In the genomic region with DNA sequence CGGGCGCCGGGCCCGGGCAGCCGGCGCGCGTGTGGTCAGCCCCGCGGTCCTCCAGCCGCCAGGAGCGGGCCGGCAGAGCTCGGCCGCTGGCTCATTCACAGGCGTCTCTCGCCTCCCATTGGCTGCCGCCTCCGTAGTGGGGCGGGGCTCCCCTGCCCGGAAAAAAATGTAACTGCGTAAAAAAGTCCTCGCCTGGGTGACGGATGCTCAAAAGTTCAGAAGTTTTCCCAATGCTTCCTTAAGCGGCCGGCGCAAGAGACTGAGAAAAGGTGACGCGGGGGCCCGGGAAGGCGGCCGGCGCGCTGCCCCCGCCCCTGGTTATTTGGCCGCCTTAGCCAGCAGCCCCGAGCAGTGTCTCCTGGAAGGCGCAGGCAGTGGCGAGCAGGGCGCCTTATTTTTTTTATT, we compare ENCODE assay signal across 8 mouse cellular contexts. TPM values are rescaled to one million over a fixed set of nuclear protein-coding genes. Genes with fewer than 3 reads are reported as not detected.
DNase-seq lines count a peak whose midpoint lies in the region; ATAC-seq and TF ChIP-seq lines count a peak whose summit lies in the region.

A gene (plus strand): TSS at position 206 of the 405 bp plus-strand sequence.

- no peak for TF ChIP-seq CTCF in cortical plate, adult 2 months (IDR thresholded peaks at IDR 0.05; ENCODE audit: extremely low read depth, insufficient read depth, low read length)
- no peak for TF ChIP-seq CTCF in testis, adult 2 months (IDR thresholded peaks at IDR 0.05; ENCODE audit: control insufficient read depth, insufficient read depth, insufficient replicate concordance, low read depth, low read length)

- TF ChIP-seq POLR2A in cortical plate, adult 2 months (IDR thresholded peaks at IDR 0.05; ENCODE audit: extremely low read depth, insufficient read depth, low read length) = 0 out of 2 replicates have a peak, but pooled peaks have one; percentile 9
- TF ChIP-seq POLR2A in testis, adult 2 months (IDR thresholded peaks at IDR 0.05; ENCODE audit: control insufficient read depth, low read depth, low read length) = no peak

- peaks cover 100% of the 10 kb centered on the region for H3K27me3 ChIP-seq in erythroblast, embryonic 14.5 days (ENCODE audit: control insufficient read depth)
- peaks cover 80% of the 10 kb centered on the region for H3K27me3 ChIP-seq in limb, embryonic 13.5 days
- peaks cover 91% of the 10 kb centered on the region for H3K27me3 ChIP-seq in midbrain, embryonic 13.5 days
- H3K27me3 ChIP-seq in testis, adult 2 months (ENCODE audit: control insufficient read depth, insufficient read depth, low read length) = peaks cover 12% of the 10 kb centered on the region

- intact Hi-C loops in gastrocnemius, postnatal 14 days (cut with DNase I; ENCODE audit: low total_unique reads) = no loop called here

- DNase-seq in gastrocnemius, postnatal 14 days = peak; percentile 78
- peak; percentile 63 for DNase-seq in induced T-regulatory cell, adult 2 months (ENCODE audit: low read depth)

- H3K27ac ChIP-seq in cortical plate, adult 2 months (ENCODE audit: insufficient read depth, low read length) = peak within 1 kb of the TSS; percentile 94
- H3K27ac ChIP-seq in limb, embryonic 13.5 days = peak within 1 kb of the TSS; percentile 99
- peak within 1 kb of the TSS; percentile 47; the same call in 1 of the 2 replicates for H3K27ac ChIP-seq in midbrain, embryonic 13.5 days
- H3K27ac ChIP-seq in testis, adult 2 months (ENCODE audit: control insufficient read depth, insufficient read depth, low read depth, low read length) = no peak within 1 kb of the TSS

- peak within 1 kb of the TSS; percentile 98 for H3K9ac ChIP-seq in limb, embryonic 13.5 days
- H3K9ac ChIP-seq in midbrain, embryonic 13.5 days (replicated peaks) = peak within 1 kb of the TSS; percentile 55

- no peak for ATAC-seq in erythroblast, adult 5-6 weeks (replicated peaks; ENCODE audit: low FRiP score, poor library complexity, severe bottlenecking)
- ATAC-seq in limb, embryonic 13.5 days (ENCODE audit: low FRiP score, low read depth) = peak; percentile 89
- peak; percentile 82 for ATAC-seq in midbrain, embryonic 13.5 days

- H3K4me2 ChIP-seq in limb, embryonic 13.5 days (replicated peaks) = peak within 1 kb of the TSS; percentile 82
- peak within 1 kb of the TSS; percentile 88 for H3K4me2 ChIP-seq in midbrain, embryonic 13.5 days (replicated peaks)

- WGBS in limb, embryonic 13.5 days = 0% methylated on average over 35 of the region's 40 CpGs
- 0% methylated on average over 40 of the region's 40 CpGs for WGBS in midbrain, embryonic 13.5 days

- H3K4me1 ChIP-seq in erythroblast, embryonic 14.5 days (ENCODE audit: control insufficient read depth) = peaks cover 8% of the 10 kb centered on the region
- no peaks in the 10 kb centered on the region; the same call in 1 of the 2 replicates for H3K4me1 ChIP-seq in cortical plate, adult 2 months (ENCODE audit: control insufficient read depth, insufficient read depth, low read length)
- H3K4me1 ChIP-seq in limb, embryonic 13.5 days = peaks cover 37% of the 10 kb centered on the region
- H3K4me1 ChIP-seq in midbrain, embryonic 13.5 days (replicated peaks) = peaks cover 51% of the 10 kb centered on the region
- H3K4me1 ChIP-seq in testis, adult 2 months (ENCODE audit: control insufficient read depth, insufficient read depth, low read length) = peaks cover 43% of the 10 kb centered on the region

- peaks cover 15% of the 10 kb centered on the region for H3K9me3 ChIP-seq in erythroblast, embryonic 14.5 days (ENCODE audit: control insufficient read depth, low read length)
- no peaks in the 10 kb centered on the region for H3K9me3 ChIP-seq in limb, embryonic 13.5 days
- no peaks in the 10 kb centered on the region for H3K9me3 ChIP-seq in midbrain, embryonic 13.5 days

- peak within 1 kb of the TSS; percentile 22 for H3K4me3 ChIP-seq in erythroblast, embryonic 14.5 days (replicated peaks)
- peak within 1 kb of the TSS; percentile 42 for H3K4me3 ChIP-seq in cortical plate, adult 2 months (ENCODE audit: insufficient read depth, low read length)
- peak within 1 kb of the TSS; percentile 78 for H3K4me3 ChIP-seq in limb, embryonic 13.5 days
- peak within 1 kb of the TSS; percentile 46 for H3K4me3 ChIP-seq in midbrain, embryonic 13.5 days (replicated peaks)
- H3K4me3 ChIP-seq in testis, adult 2 months (ENCODE audit: control insufficient read depth, low read depth, low read length) = peak within 1 kb of the TSS; percentile 78

- H3K36me3 ChIP-seq in erythroblast, embryonic 14.5 days (ENCODE audit: control insufficient read depth) = no peaks in the 10 kb centered on the region
- H3K36me3 ChIP-seq in limb, embryonic 13.5 days = peaks cover 6% of the 10 kb centered on the region; the same call in 1 of the 2 replicates
- no peaks in the 10 kb centered on the region for H3K36me3 ChIP-seq in midbrain, embryonic 13.5 days
- no peaks in the 10 kb centered on the region for H3K36me3 ChIP-seq in testis, adult 2 months (ENCODE audit: control insufficient read depth, insufficient read depth, low read length)

RNA-seq across cellular contexts. Expression of the gene that starts here (rescaled TPM):
- not detected in 2 replicates for polyA plus RNA-seq in erythroblast, embryonic 14.5 days (2012)
- total RNA-seq in erythroblast, adult 5-6 weeks (2015; ENCODE audit: low replicate concordance) = 0.19 TPM in 1 of 2 replicates, not detected in the other
- 0.09 TPM in 1 of 2 replicates, not detected in the other for total RNA-seq in erythroblast, adult 5-6 weeks (2017; ENCODE audit: low replicate concordance)
- polyA plus RNA-seq in cortical plate, adult 2 months (2012; rRNA removed) = 2.3 and 2.8 TPM in 2 replicates
- total RNA-seq in gastrocnemius, postnatal 14 days (2021) = 1 to 10 TPM; 1.3 to 1.4 TPM
- polyA plus RNA-seq in limb, embryonic 13.5 days (2015; fragmentation: Nextera tagmentation; extraction: Ambion mirVana) = 5.1 and 6.8 TPM in 2 replicates
- 0.97 and 1.0 TPM in 2 replicates for polyA plus RNA-seq in midbrain, embryonic 13.5 days (2015; fragmentation: Nextera tagmentation; extraction: Ambion mirVana)
- polyA plus RNA-seq in testis, adult 2 months (2012; rRNA removed) = 0.14 and 0.16 TPM in 2 replicates

Comparison
In these comparisons a context has a peak if more than half of its experiments do, and no peak if none do; other contexts are left out.
1. H3K4me3 ChIP-seq: peak in every context shown above with its lines; median percentile 78 in limb, embryonic 13.5 days; 78 in testis, adult 2 months; 46 in midbrain, embryonic 13.5 days; 42 in cortical plate, adult 2 months; 22 in erythroblast, embryonic 14.5 days.